Mouse (Mus musculus): ENCODE measurements around the gene Catspere2.
"Not testable (repeated sequence)": the region's sequence is repeated elsewhere in the genome, so short reads cannot be mapped to it uniquely, and the experiment has no call there.

- not testable (repeated sequence) for TF ChIP-seq POLR2A (IDR thresholded peaks at IDR 0.05; ENCODE audit: low read depth, low read length); CTCF (IDR thresholded peaks at IDR 0.05; ENCODE audit: borderline replicate concordance, insufficient read depth, low read length)
Measured at GRCm38 (mm10) chr1:178122236-178122635, 139.0 kb downstream of the Catspere2 start.
